Comparison of ENCODE assay signal across 9 mouse cellular contexts in genomic region chrX:35813206-35813605, GRCm38 (mm10).
DNase-seq lines count a peak whose midpoint lies in the region; ATAC-seq and TF ChIP-seq lines count a peak whose summit lies in the region.
"Had no signal": no experiment of that assay in that cellular context is flagged by ENCODE, and none has a peak within 500 bp of the region (broad histone marks: within the 10 kb centered on the region; RNA-seq: fewer than 3 reads in every experiment).

No protein-coding gene starts in this region.

- H3K36me3 ChIP-seq in limb, embryonic 10.5 days = no peaks in the 10 kb centered on the region
- no peaks in the 10 kb centered on the region for H3K36me3 ChIP-seq in small intestine, adult 2 months (ENCODE audit: control insufficient read depth, insufficient read depth, low read length)
- no peaks in the 10 kb centered on the region for H3K36me3 ChIP-seq in heart, embryonic 12.5 days
- H3K36me3 ChIP-seq: embryonic facial prominence, embryonic 12.5 days had no signal

- no peak overlapping the region for H3K4me2 ChIP-seq in heart, embryonic 12.5 days
- H3K4me2 ChIP-seq: embryonic facial prominence, embryonic 12.5 days had no signal

- no peak overlapping the region for H3K9ac ChIP-seq in heart, embryonic 12.5 days
- H3K9ac ChIP-seq: embryonic facial prominence, embryonic 12.5 days had no signal

- H3K27me3 ChIP-seq in limb, embryonic 10.5 days (ENCODE audit: low read depth, poor library complexity, severe bottlenecking) = no peaks in the 10 kb centered on the region
- no peaks in the 10 kb centered on the region for H3K27me3 ChIP-seq in small intestine, adult 2 months (ENCODE audit: control insufficient read depth, insufficient read depth, low read length)
- H3K27me3 ChIP-seq in heart, embryonic 12.5 days (replicated peaks) = no peaks in the 10 kb centered on the region
- H3K27me3 ChIP-seq: embryonic facial prominence, embryonic 12.5 days had no signal

- TF ChIP-seq POLR2A in small intestine, adult 2 months (IDR thresholded peaks at IDR 0.05; ENCODE audit: low read depth, low read length) = no peak

- H3K4me1 ChIP-seq in limb, embryonic 10.5 days = no peaks in the 10 kb centered on the region
- H3K4me1 ChIP-seq in small intestine, adult 2 months (ENCODE audit: control insufficient read depth, insufficient read depth, insufficient read length, low read length) = no peaks in the 10 kb centered on the region
- H3K4me1 ChIP-seq in heart, embryonic 12.5 days (replicated peaks) = no peaks in the 10 kb centered on the region
- H3K4me1 ChIP-seq: embryonic facial prominence, embryonic 12.5 days had no signal

- H3K4me3 ChIP-seq in limb, embryonic 10.5 days = no peak overlapping the region
- no peak overlapping the region for H3K4me3 ChIP-seq in small intestine, adult 2 months (ENCODE audit: low read depth, low read length)
- H3K4me3 ChIP-seq in heart, embryonic 12.5 days = no peak overlapping the region
- H3K4me3 ChIP-seq: embryonic facial prominence, embryonic 12.5 days had no signal

- TF ChIP-seq CTCF in small intestine, adult 2 months (IDR thresholded peaks at IDR 0.05; ENCODE audit: extremely low read depth, insufficient read length, insufficient replicate concordance, low read depth, low read length) = peak; percentile 49; the same call in 1 of the 2 replicates

- 34% methylated on average over 2 of the region's 2 CpGs for WGBS in limb, embryonic 10.5 days
- 37% methylated on average over 2 of the region's 2 CpGs for WGBS in small intestine, adult 2 months
- 56% methylated on average over 2 of the region's 2 CpGs for WGBS in heart, embryonic 12.5 days

- no peak for ATAC-seq in heart, embryonic 12.5 days (ENCODE audit: insufficient number of reproducible peaks, low FRiP score)

- H3K9me3 ChIP-seq in limb, embryonic 10.5 days (replicated peaks) = no peaks in the 10 kb centered on the region
- no peaks in the 10 kb centered on the region for H3K9me3 ChIP-seq in heart, embryonic 12.5 days (replicated peaks)
- H3K9me3 ChIP-seq: embryonic facial prominence, embryonic 12.5 days had no signal

- H3K27ac ChIP-seq in limb, embryonic 10.5 days = no peak overlapping the region
- H3K27ac ChIP-seq in small intestine, adult 2 months (ENCODE audit: insufficient read depth, low read depth, low read length) = no peak overlapping the region
- H3K27ac ChIP-seq in heart, embryonic 12.5 days (ENCODE audit: poor library complexity, severe bottlenecking) = no peak overlapping the region
- H3K27ac ChIP-seq: embryonic facial prominence, embryonic 12.5 days had no signal

- DNase-seq in heart, postnatal 4 days = peak; percentile 42
- no peak for DNase-seq in heart, adult 11 months
- DNase-seq in A20 (ENCODE audit: low read depth, low spot score) = peak; percentile 26
- DNase-seq in R1 (ENCODE audit: low read depth, low spot score) = peak; percentile 31
- DNase-seq in embryo, embryonic 11 days = peak; percentile 26
- DNase-seq in limb, embryonic 10.5 days (ENCODE audit: low spot score) = peak; percentile 31
